Mouse (Mus musculus): ENCODE data around the gene Nlrc5. TPM values are rescaled to one million over a fixed set of nuclear protein-coding genes. Genes with fewer than 3 reads are reported as not detected.
"Not testable (repeated sequence)": the region's sequence is repeated elsewhere in the genome, so short reads cannot be mapped to it uniquely, and the experiment has no call there.

The Nlrc5 gene
- polyA plus RNA-seq, 2 experiments: 0.23 to 0.28 TPM

GRCm38 (mm10) chr8:94447583-94448324, 13.6 kb downstream of the Nlrc5 start:
- WGBS: 65% methylated on average over 7 of the region's 7 CpGs
- Histone ChIP-seq H3K4me2 (replicated peaks; ENCODE audit: low read depth, low read length, severe bottlenecking) (no peak overlapping the region), H3K27ac (replicated peaks; ENCODE audit: low read depth, low read length) (no peak overlapping the region), H3K4me3 (replicated peaks; ENCODE audit: low read length) (no peak overlapping the region), H3K4me1 (ENCODE audit: control insufficient read depth, insufficient read depth, low read length) (no peaks in the 10 kb centered on the region), H3K27me3 (ENCODE audit: control insufficient read depth, insufficient read depth, low read length) (no peaks in the 10 kb centered on the region), H3K9ac (ENCODE audit: low read depth, low read length, severe bottlenecking) (no peak overlapping the region), H3K9me3 (ENCODE audit: control insufficient read depth, low read length) (no peaks in the 10 kb centered on the region), H3K36me3 (ENCODE audit: control insufficient read depth, insufficient read depth, low read length) (no peaks in the 10 kb centered on the region)
- TF ChIP-seq POLR2A (IDR thresholded peaks at IDR 0.05; ENCODE audit: borderline replicate concordance, extremely low read depth, insufficient read depth, insufficient read length): no peak
- no peak for DNase-seq (ENCODE audit: low spot score)
- ATAC-seq (ENCODE audit: low FRiP score, low read depth): no peak

DNA sequence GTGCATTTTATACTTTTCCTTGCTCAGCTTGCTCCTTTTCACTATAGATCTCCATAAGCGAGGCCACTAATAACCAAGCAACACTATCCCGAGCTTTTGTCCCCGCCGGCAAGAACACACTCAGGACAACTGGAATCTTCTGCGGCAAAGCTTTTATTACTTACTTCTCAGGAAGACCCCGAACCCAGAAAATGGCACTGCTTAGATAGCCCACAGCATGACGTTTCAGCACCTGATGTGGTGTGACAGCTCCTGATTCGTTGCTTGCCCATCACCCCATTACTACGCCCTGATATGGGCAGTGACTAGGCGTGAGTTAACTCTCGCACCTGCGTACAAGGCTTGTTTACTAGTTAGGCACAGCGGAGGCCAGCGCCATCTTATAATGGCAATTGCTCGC, 18.8 kb downstream of the Nlrc5 start:
- not testable (repeated sequence) for H3K4me2 ChIP-seq (replicated peaks; ENCODE audit: low read depth, low read length, severe bottlenecking); H3K9me3 ChIP-seq (ENCODE audit: control insufficient read depth, low read length); ATAC-seq (ENCODE audit: low FRiP score, low read depth); H3K27ac ChIP-seq (replicated peaks; ENCODE audit: low read depth, low read length); H3K9ac ChIP-seq (ENCODE audit: low read depth, low read length, severe bottlenecking); H3K36me3 ChIP-seq (ENCODE audit: control insufficient read depth, insufficient read depth, low read length); H3K4me3 ChIP-seq (replicated peaks; ENCODE audit: low read length); H3K4me1 ChIP-seq (ENCODE audit: control insufficient read depth, insufficient read depth, low read length); DNase-seq (ENCODE audit: low spot score); H3K27me3 ChIP-seq (ENCODE audit: control insufficient read depth, insufficient read depth, low read length)
- 92% methylated on average over 15 of the region's 15 CpGs for WGBS

DNA sequence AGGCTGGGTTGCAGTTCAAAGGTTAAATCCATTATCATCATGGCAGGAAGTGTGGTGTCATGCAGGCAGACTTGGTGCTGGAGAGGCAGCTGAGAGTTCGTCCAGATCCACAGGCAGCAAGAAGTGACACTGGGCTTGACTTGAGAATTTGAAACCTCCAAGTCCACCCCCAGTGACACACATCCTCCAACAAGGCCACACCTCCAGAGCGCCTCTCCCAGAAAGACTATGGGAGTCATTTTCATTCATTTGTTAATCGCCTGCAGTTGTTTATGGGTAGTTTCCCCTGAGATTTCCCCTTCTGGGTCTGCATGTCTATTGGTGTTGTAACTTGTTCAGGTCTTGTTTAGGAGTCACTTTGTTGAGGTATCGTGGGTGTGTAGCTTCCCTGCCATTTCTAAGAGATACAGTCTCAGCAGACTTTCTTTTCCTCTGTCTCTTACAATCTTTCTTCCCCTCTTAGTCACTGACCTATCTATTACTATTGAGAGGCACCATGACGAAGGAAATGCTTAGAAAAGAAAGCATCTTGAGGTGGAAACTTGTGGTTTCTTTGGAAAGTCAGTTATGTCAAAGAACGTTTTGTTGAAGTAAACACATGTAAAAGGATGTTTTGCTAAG, 19.8 kb downstream of the Nlrc5 start:
- DNase-seq (ENCODE audit: low spot score) (no peak), ATAC-seq (ENCODE audit: low FRiP score, low read depth) (no peak)
- no peak for TF ChIP-seq POLR2A (IDR thresholded peaks at IDR 0.05; ENCODE audit: borderline replicate concordance, extremely low read depth, insufficient read depth, insufficient read length)
- Histone ChIP-seq H3K27me3 (ENCODE audit: control insufficient read depth, insufficient read depth, low read length) (no peaks in the 10 kb centered on the region), H3K36me3 (ENCODE audit: control insufficient read depth, insufficient read depth, low read length) (no peaks in the 10 kb centered on the region), H3K4me2 (replicated peaks; ENCODE audit: low read depth, low read length, severe bottlenecking) (no peak overlapping the region), H3K9me3 (ENCODE audit: control insufficient read depth, low read length) (no peaks in the 10 kb centered on the region), H3K27ac (replicated peaks; ENCODE audit: low read depth, low read length) (no peak overlapping the region), H3K9ac (ENCODE audit: low read depth, low read length, severe bottlenecking) (no peak overlapping the region), H3K4me3 (replicated peaks; ENCODE audit: low read length) (no peak overlapping the region), H3K4me1 (ENCODE audit: control insufficient read depth, insufficient read depth, low read length) (no peaks in the 10 kb centered on the region)
- 86% methylated on average over 6 of the region's 6 CpGs for WGBS

- Histone ChIP-seq H3K27me3 (ENCODE audit: control insufficient read depth, insufficient read depth, low read length) (no peaks in the 10 kb centered on the region), H3K4me1 (ENCODE audit: control insufficient read depth, insufficient read depth, low read length) (no peaks in the 10 kb centered on the region), H3K9me3 (ENCODE audit: control insufficient read depth, low read length) (no peaks in the 10 kb centered on the region), H3K4me2 (replicated peaks; ENCODE audit: low read depth, low read length, severe bottlenecking) (no peak overlapping the region), H3K27ac (replicated peaks; ENCODE audit: low read depth, low read length) (no peak overlapping the region), H3K4me3 (replicated peaks; ENCODE audit: low read length) (no peak overlapping the region), H3K36me3 (ENCODE audit: control insufficient read depth, insufficient read depth, low read length) (no peaks in the 10 kb centered on the region), H3K9ac (ENCODE audit: low read depth, low read length, severe bottlenecking) (no peak overlapping the region)
- ATAC-seq (ENCODE audit: low FRiP score, low read depth) (no peak), DNase-seq (ENCODE audit: low spot score) (no peak)
- 84% methylated on average over 5 of the region's 5 CpGs for WGBS
- TF ChIP-seq POLR2A (IDR thresholded peaks at IDR 0.05; ENCODE audit: borderline replicate concordance, extremely low read depth, insufficient read depth, insufficient read length): no peak
These were observed 20.7 kb downstream of the Nlrc5 start for GRCm38 (mm10) chr8:94454905-94455304.

- no peak for TF ChIP-seq POLR2A (IDR thresholded peaks at IDR 0.05; ENCODE audit: borderline replicate concordance, extremely low read depth, insufficient read depth, insufficient read length)
- no peaks in the 10 kb centered on the region for H3K27me3 ChIP-seq (ENCODE audit: control insufficient read depth, insufficient read depth, low read length)
- DNase-seq (ENCODE audit: low spot score): no peak
- H3K4me2 ChIP-seq (replicated peaks; ENCODE audit: low read depth, low read length, severe bottlenecking): no peak overlapping the region
- no peak overlapping the region for H3K9ac ChIP-seq (ENCODE audit: low read depth, low read length, severe bottlenecking)
- H3K4me3 ChIP-seq (replicated peaks; ENCODE audit: low read length): no peak overlapping the region
- H3K27ac ChIP-seq (replicated peaks; ENCODE audit: low read depth, low read length): no peak overlapping the region
- no peaks in the 10 kb centered on the region for H3K36me3 ChIP-seq (ENCODE audit: control insufficient read depth, insufficient read depth, low read length)
- 82% methylated on average over 5 of the region's 5 CpGs for WGBS
- H3K4me1 ChIP-seq (ENCODE audit: control insufficient read depth, insufficient read depth, low read length): no peaks in the 10 kb centered on the region
- ATAC-seq (ENCODE audit: low FRiP score, low read depth): no peak
- H3K9me3 ChIP-seq (ENCODE audit: control insufficient read depth, low read length): no peaks in the 10 kb centered on the region
These were observed 21.9 kb downstream of the Nlrc5 start for GRCm38 (mm10) chr8:94456071-94456470.
